Mouse (Mus musculus) brain, embryonic 14.5 days (tissue): ENCODE measurements around the gene Snrnp25.
A peak's percentile ranks its signal among the peaks of the same experiment; 100 is the strongest.

Source experiments
- CTCF ChIP-seq: fragments of 200-500 bp; IDR thresholded peaks from 2 replicates; pipeline ENCODE4 v1.5.1; 2012; ENCODE audit warnings: inconsistent platforms, mild to moderate bottlenecking, moderate library complexity, borderline replicate concordance; ENCODE audit not compliant: insufficient read depth, insufficient read length; ENCODE audit errors: extremely low read depth
- POLR2A ChIP-seq: fragments of 200-500 bp; IDR thresholded peaks from 2 replicates; pipeline ENCODE4 v1.6.1; 2012; ENCODE audit warnings: mild to moderate bottlenecking, inconsistent platforms, borderline replicate concordance; ENCODE audit not compliant: poor library complexity, insufficient read depth, insufficient read length, severe bottlenecking; ENCODE audit errors: extremely low read depth

GRCm38 (mm10) chr11:32181973-32182868, 23.0 kb upstream of the Snrnp25 start:
- peak; percentile 96 for TF ChIP-seq CTCF
- no peak for TF ChIP-seq POLR2A
